Mouse (Mus musculus) c-Kit-positive CD71-positive TER-119-positive erythroid progenitor cells, embryonic 14.5 days (primary cell): ENCODE results near the gene Nccrp1.

Experiments used
- DNase-seq: peaks from one replicate; pipeline ENCODE4 v3.0.0-alpha.2; 2013; ENCODE audit warnings: low spot score

Gene Nccrp1

DNA sequence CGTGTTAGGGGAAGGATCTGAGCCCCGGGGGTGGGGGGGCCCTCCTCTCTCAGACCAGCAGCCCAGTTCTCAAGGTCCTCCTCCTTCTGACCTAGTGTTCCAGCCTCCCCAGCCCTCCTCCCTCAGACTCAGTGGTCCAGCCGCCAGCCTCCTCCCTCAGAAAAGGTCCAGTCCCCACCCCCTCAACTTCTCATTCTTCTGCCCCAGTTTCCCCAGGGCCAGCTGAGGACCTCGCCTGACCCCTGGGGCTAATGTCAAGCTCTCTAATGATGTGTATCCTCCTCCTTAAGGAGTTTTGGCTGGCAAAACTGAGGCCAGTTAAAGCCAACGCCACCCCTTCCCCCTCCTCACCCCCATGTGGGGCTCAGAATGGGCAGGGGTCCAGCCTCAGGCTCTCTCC is at the start of gene Nccrp1:
Gene Nccrp1, minus strand, starts transcription at position 101 of the 400 bp plus-strand sequence.
- no peak for DNase-seq

DNA sequence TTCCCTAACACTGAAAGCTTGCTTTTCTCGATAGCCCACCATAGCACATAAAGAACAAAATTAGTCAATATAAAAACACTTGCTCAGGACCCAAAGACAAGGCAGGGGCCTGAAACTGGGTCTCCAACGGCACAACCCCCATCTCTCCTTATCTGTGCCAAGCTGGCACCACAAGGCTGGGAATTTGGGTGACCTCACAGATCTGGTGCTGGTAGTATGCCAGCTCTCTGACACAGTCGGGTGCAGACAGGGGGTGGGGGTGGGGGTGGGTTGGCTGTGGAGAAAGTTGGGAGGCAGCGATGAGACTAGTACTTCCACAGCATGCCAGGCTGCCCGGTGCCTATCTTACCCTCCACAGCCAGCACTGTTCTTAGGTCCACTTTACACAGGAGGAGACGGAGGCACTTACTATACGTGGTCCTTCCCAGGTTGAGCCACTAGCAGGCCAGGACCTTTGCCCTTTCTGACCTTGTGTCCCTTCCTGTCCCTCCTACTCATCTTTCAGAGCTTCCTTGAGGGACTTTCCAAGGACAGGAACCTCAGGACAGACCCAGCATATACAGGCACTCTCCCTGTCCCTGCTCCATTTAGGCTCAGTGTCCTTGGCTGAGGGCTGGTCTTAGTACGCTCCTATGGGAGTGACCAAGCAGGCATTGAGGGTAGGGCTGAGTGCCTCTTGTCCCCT is 48.8 kb upstream of the Nccrp1 start:
- no peak for DNase-seq

DNA sequence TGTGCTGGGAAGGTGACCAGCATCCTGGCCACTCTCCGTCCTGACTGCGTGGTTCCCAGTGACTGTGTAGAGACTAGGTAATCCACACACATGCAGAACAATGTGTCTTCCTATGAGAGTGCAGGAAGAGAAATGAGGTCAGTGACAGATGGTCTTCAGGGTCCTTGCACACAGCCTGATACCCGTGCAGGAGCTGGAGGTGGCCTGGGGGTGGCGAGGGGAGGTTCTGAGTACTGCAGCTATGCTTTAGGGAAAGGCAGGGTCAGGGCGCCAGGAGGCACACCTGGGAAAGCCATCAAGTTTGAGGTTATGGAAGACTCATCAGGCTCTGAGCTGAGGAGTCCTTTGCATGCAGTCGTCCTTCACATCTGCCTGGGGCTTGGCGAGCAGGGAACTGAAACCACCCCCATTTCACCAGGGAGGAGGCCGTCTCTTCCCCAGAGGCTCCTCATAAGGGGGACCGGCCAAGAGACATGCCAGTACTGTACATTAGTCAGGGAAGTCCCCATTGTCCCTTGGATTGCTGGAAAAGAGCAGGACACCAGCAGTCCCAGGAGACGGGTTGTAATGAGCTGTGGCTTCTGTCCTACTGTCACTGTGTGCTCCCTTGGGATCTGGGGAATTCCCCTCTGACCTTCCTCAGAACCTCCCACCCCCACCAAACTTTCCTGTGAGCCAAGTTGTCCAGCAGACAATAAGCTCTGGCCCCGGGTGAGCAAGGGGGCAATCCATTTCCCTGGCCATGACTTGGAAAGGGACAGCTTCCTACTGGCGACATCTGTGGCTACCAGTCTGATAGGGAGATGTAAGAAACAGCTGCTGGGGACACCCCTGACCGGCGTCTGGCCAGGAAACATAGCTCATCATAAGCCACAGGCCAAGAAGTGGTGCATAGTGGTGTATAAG is 46.4 kb upstream of the Nccrp1 start:
- no peak for DNase-seq

DNA sequence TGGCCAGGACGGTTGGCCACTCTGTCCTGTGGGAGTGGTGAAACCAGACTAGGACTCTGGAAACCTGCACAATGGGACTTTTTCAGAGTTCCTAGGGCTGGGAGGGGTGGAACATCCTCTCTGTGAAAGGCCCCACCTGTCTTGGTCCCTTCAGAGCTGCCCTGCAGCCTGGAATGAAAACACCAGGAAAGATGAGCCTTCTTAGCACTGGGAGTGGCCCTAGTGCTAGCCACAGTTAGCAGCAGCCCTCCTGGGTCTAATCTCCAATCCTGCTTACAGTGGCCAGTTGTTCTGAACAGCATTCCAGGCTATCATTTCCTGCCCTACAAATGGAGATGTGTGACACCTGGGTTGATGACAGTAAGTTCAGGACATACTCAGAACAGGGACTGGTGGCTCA is 44.8 kb upstream of the Nccrp1 start:
- no peak for DNase-seq

DNA sequence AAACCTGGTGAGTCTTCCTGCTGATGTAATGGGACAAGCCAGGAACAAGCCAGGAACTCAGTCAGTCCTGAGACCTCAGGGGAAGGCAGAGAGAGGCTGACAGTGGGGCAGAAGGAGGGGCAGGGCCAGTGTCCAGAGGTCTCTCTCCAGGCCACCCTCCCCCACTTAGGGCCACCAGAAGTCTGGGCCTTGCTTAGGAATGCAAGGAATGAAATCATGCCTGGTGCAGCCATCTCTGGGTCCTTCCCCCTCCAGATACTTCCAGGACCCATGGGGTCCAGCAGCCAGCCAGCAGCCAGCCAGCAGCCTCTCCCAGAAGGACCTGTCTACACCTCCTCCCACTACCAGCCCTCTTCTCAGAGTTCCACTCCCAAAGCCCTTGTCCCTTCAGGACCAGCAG is 40.6 kb upstream of the Nccrp1 start:
- no peak for DNase-seq

DNA sequence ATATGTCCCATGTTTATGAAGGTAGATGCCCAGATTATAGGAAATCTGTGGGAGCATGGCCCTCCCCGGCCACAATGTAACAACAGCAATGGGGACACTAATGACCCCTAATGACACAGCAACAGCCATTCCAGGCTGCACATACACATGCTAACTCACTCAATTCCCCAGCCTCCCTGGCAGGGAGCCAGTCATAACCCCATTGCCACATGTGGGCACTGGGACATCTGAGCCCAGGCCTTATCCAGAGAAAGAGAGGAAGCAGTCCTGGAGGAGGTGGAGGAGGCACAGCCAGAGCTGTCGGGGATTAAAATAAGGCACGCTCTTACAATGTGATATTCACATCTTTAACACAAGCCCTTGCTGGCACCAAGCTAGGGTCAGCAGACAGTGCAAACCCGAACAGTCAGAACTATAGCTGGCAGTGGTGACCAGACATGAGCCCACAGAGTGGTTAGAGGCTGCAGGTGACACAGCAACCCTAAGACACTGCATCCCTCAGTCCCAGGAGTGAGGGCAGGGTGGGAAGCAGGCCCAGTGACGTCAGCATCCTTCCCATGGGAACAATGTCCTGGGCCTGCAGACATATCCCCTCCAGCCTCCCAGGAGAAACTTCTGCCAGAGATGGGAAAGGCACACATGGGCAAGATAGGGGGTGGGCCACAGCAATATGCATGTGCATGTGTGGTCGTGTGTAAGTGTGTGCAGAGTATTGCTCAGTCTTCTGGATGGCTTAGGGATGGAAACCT is 39.8 kb upstream of the Nccrp1 start:
- no peak for DNase-seq

DNA sequence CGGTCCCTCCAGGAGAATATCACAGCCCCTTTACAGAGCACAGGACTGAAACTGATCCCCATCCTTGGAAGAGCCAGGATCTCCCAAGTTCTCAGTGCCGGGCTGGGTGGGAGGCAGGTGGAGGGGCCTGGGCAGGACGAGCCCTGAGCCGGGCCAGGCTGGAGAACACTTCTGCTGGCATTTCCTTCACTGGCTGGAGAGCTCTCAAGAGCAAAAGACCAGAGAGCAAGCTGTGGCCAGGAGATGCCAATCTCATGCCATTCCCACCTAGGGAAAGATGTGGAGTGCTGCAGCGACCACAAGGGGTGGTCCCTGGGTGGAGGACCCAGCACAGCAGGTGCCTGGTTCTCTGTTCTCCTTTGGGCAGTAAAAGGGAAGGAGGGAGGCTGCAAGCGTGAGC is 37.9 kb upstream of the Nccrp1 start:
- DNase-seq: no peak

DNA sequence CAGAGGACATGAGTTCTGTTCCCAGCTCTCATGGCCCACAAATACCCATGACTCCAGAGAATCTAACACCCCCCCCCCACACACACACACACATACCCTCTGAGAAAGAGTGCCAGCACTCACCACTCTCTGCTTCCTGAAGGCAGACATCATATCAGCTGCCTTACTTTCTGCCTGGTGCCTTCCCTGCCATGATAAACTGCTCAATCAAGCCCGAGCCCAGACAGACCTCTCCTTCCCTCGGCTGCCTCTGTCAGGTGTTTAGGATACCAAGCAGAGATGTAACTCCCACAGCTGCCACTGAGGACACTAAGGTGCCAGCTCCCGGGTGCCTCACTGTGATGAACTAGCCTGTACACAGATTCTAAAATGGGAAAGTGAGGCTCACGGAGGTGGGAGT is 37.4 kb upstream of the Nccrp1 start:
- peak; percentile 51 for DNase-seq

DNA sequence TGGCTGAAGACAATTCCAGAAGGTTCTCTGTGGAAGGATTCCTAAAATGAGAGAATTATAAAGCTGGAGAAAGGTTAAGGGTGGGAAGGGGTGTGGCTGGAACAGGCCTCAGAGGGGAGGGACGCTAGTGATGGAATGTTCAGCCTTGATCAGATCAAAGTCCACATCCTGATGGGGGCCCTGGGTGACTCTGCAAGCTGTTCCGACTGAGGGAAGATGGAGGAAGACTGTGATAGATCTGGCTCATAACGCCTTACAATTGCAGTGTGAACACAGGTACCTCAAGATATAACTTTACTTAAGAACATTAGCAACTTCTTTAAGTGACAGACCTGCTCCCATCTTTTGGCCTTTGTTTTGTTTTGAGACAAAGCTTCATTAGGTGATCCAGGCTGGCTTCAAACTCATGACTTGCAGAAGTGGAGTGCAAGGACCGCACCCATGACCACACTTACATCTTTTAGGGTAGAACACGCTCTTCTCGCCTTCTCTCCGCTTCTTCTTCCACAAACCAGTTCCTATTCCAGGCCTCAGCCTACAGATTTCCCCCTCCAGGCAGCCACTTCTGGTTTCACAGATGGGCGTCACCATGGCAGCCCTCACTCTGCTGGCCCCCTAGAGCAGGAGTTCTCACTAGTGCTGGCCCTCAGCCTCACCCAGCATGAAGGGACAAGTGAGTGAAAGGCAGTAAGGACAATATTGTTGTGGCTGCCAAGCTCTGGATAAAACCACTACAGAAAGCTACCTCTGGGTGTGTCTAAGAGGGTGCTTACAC is 36.7 kb upstream of the Nccrp1 start:
- peak; percentile 63 for DNase-seq

DNA sequence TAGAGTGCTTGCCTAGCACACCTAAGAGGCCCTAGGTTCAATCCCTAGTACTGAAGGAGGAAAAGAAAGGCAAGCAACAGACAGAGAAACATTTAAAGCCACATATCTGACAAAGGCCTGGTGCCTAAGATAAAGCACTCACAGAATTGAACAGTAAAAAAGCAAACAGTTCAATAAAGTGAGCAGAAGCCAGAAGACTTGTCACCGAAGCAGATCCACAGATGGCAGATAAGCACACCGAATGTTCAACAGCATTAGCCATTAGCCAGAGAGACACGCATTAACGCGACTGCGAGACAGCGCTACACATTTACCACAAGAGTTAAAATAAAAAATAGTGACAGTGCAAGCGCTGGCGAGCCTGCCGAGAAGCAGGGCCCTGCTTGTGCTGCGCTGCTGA is 35.8 kb upstream of the Nccrp1 start:
- peak; percentile 50 for DNase-seq

DNA sequence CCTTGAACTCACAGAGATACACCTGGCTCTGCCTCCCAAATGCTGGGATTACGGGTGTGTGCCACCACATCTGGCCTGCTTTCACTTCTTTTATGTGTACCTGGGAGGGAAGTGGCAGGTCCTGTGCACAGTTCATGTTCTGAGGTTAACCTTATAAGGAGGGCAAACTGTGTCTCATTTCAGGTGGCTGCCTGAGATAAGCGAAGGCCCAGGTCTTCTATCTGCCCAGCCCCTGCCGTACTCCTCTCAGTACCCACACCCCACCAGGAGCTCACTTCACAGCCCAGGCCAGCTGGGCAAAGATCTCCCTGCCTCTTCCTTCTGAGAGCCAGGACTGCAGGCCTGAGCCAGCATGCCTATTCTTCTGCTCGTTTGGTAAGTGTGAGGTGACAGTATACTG is 34.7 kb upstream of the Nccrp1 start:
- DNase-seq: peak; percentile 80

DNA sequence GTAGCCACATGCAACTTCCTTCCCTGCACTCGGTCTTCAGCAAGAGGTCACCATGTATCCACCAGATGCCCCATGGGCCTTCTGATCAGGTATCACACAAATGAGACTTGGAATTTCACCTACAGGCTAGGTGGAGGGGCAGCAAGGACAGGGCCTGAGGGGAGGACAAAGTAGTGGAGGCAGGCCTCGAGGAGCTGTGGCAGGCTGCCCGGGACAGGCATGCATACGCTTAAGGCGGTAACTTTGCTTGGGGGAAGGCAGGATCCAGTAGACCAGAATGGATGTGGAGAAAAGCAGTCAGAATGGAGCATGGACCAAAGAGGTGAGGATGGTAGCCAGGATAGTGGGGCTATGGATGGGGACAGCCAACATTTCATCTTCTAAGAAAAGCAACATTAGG is 32.8 kb upstream of the Nccrp1 start:
- DNase-seq: no peak

DNA sequence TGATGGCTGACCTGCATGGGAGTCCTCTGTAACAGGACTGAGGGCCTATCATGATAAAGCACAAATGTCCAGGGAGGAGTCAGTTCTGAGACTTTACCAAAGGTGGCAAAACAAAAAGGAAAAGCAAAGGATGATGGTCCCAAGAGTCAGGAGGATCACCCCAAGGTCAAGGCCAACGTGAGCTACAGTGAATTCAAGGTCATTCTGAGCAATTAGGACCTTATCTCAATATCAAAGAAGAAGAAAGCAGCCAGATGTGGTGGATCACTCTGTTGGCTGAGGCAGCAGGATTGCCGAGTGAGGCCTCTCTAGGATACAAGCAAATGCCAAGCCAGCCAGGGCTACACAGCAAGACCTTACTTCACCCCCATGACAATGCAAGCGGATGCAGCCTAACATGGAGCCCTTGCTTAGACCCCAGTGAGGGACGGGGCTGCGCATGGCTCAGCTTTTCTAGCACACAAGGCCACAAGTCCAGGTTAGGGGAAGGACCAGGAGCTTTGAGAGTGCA is 31.5 kb upstream of the Nccrp1 start:
- no peak for DNase-seq

DNA sequence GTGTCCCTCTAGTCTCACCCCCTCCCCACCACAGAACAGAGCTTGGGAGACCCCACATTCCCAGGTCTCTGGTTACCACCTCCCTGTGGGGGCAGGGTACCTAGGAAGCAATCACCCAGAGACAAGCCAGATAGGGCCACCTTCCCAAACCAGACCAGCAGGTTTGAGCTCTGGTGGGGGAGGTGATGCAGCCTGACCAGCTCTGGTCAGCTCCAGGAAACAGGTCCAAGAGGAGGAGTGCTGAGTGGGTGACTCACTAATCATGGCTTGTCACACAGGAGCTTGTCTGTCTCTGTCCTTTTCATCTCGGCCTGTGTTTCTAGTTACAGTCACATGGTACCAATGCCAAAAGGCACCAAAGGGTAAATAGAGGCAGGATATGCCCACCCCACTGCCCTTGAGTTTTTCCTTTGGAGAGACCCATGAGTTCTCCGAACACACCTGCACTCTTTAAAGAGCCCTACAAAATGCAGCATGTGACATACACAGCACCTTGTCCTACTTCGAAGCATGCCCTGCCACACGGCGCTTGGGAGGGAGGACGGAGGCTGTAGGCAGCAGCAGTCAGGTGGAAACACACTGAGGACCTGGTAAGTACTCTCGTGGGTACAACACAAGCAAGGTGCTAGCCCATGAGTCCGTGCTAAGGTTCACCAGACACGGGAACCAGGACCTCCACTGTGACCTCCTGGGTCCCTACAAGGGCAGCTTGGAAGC is 30.9 kb upstream of the Nccrp1 start:
- DNase-seq: no peak

DNA sequence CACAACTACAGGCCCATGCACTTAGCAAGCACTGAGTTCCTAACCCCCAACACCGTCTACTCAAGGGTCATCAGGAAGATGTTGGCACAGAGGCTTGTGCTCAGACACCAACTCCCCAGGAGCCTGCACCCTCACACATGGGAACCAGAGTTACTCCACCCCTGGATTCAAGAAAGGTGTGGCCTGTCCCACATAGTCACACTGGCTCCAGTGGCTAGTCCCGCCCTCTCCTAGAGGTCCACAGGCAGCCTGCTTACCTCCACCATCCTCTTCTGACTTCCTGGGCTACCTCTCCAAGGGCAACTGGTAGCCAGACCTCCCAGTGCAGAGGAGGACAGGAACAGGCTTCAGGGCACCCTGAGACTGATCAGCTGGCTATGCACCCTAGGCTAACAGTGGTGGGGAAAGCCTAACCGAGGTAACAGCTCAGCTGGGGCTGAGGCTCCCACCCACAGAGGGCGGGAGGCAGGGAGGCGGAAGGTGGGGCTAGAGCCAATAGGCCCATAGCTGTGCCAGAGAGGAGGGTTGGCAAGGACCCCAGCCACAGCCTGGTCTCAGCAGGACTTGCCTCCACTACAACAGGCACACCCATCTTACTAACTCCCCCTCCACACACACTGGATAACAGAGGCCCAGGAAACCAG is 29.3 kb upstream of the Nccrp1 start:
- peak; percentile 62 for DNase-seq

DNA sequence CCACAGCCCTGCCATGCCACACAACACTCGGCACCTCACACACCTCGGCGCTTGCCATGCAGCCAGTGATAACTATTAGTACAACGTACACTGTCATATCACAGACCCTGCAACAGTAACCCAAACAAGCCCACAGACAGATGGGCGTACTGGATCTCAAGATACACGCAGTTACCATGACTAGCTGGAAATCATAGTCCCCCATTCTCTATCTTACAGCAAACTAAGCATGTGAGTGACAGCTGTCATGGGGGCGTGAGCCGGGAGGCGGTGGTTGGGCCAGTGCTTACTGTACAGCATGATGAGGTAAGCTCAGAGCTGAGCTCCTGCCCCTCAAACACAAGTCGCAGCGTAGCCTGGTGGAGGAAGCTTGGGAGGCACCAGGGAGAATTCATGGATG is 28.5 kb upstream of the Nccrp1 start:
- peak; percentile 49 for DNase-seq

DNA sequence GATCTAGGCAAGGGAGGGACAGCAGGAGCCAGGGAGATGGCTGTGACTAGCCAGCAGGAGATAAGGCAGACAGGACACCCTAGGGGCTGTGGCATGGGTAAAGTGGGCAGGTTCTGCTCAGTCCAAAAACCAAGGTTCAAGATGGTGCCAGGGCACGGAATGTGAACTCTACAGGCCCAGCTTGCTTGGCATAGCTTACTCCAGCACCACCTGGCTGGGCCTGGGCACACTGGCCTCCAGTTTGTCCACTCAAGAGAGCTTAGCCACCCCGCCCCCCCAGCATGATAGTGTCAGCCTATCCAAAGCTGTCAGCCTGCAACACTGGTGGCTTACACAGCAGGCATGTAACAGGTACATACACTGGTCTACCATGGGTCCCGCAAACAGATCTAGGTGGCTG is 26.2 kb upstream of the Nccrp1 start:
- DNase-seq: no peak

DNA sequence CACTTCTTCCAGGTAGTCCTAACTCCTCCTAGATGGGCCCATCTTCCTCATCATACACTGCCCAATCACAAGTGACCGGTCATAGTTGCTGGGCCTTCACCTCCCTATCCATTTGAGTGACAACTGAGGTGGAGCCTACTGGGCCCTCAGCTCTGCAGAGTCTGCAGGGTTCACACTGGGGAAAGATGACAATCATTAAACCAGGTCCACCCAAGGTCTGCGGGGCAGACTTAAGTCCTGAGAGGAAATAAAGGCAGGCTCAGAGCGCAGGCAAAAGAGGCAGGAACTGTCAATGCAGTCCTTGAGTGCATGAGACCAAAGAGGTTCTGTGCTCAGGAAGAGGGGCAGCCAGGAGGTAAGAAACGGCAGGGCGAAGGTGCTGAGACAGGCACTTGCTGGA is 25.6 kb upstream of the Nccrp1 start:
- DNase-seq: no peak

DNA sequence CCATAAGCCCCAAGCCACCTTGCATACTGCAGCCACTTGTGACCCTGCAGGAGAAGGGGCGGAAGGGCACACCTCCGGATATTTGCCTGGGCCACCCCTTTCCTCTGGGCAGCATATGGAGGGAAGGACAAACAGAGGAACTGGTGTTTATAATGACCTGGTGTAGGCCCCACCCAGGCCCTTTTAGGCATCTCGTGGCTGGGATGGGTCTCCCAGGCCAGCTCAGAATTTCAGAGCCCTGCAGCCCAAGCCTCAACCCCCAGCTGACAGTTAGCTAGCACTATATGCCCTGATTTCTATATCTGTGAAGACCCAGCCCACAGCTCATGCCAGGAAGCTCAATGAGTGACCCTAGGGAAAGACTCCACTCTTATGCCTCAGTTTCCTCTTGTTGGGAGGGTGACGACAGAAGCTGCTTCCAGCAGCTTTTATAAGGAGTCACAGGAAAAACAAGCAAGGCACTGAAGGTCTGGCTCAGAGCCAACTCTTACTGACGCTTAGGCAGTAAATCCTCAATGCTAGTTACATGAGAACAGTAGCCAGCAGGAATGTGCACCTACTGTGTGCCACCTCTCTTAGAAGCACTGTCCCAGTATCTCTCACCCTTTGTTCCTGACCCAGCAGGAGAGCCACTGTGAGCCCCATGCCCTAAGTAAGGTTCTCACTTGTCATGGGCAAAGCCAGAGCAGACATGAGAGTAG is 24.1 kb upstream of the Nccrp1 start:
- no peak for DNase-seq
